In the genomic region with DNA sequence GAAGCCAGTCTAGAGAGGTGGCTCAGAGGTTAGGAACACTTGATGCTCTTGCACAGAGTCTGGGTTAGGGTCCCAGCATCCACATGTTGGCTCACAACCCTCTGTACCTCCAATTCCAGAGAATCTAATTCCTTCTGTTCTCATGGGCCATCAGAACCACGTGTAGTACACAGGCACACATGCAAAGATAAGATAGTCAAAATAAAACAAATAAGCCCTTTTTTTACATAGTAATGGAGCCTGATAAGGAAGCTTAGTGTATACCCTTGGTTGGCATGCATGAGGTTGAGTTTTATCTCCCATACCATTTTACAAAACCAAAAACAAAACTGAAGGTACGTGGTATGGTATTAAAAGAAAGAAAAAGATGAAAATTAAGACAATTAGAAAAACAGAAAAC, we compare ENCODE assay signal across 26 mouse cellular contexts. TPM values are rescaled to one million over a fixed set of nuclear protein-coding genes. Genes with fewer than 3 reads are reported as not detected.
A peak's percentile ranks its signal among the peaks of the same experiment; 100 is the strongest.
DNase-seq lines count a peak whose midpoint lies in the region; ATAC-seq lines count a peak whose summit lies in the region.
"Had no signal": no experiment of that assay in that cellular context is flagged by ENCODE, and none has a peak within 500 bp of the region (broad histone marks: within the 10 kb centered on the region; RNA-seq: fewer than 3 reads in every experiment).

No protein-coding gene starts in this region.

- no peak overlapping the region for H3K4me2 ChIP-seq in heart, embryonic 12.5 days
- H3K4me2 ChIP-seq in liver, embryonic 12.5 days: no peak overlapping the region
- H3K4me2 ChIP-seq in liver, embryonic 15.5 days: no peak overlapping the region
- H3K4me2 ChIP-seq: embryonic facial prominence, embryonic 13.5 days; hindbrain, embryonic 12.5 days; hindbrain, embryonic 15.5 days had no signal

- no peaks in the 10 kb centered on the region for H3K9me3 ChIP-seq in heart, embryonic 12.5 days (replicated peaks)
- no peaks in the 10 kb centered on the region for H3K9me3 ChIP-seq in liver, embryonic 12.5 days (replicated peaks)
- H3K9me3 ChIP-seq in liver, embryonic 15.5 days (replicated peaks): no peaks in the 10 kb centered on the region
- H3K9me3 ChIP-seq: embryonic facial prominence, embryonic 10.5 days; embryonic facial prominence, embryonic 13.5 days; heart, embryonic 10.5 days; hindbrain, embryonic 12.5 days; hindbrain, embryonic 15.5 days had no signal

- peaks cover 19% of the 10 kb centered on the region for H3K4me1 ChIP-seq in heart, embryonic 12.5 days (replicated peaks)
- H3K4me1 ChIP-seq in liver, embryonic 12.5 days: peaks cover 13% of the 10 kb centered on the region
- H3K4me1 ChIP-seq in liver, embryonic 15.5 days (replicated peaks): peaks cover 14% of the 10 kb centered on the region
- H3K4me1 ChIP-seq: embryonic facial prominence, embryonic 10.5 days; embryonic facial prominence, embryonic 13.5 days; hindbrain, embryonic 12.5 days; hindbrain, embryonic 15.5 days had no signal

- intact Hi-C loops in left cerebral cortex, postnatal 25 days (cut with DNase I): no loop called here

- 55% methylated on average over 2 of the region's 2 CpGs for WGBS in heart, embryonic 12.5 days
- 26% methylated on average over 2 of the region's 2 CpGs for WGBS in liver, embryonic 12.5 days (ENCODE audit: insufficient replicate concordance)
- 22% methylated on average over 2 of the region's 2 CpGs for WGBS in liver, embryonic 15.5 days (ENCODE audit: insufficient replicate concordance)

- H3K27me3 ChIP-seq in heart, embryonic 12.5 days (replicated peaks): no peaks in the 10 kb centered on the region
- no peaks in the 10 kb centered on the region for H3K27me3 ChIP-seq in liver, embryonic 12.5 days (replicated peaks)
- H3K27me3 ChIP-seq in liver, embryonic 15.5 days: no peaks in the 10 kb centered on the region
- H3K27me3 ChIP-seq: embryonic facial prominence, embryonic 13.5 days; hindbrain, embryonic 12.5 days; hindbrain, embryonic 15.5 days; Patski had no signal

- peaks cover 42% of the 10 kb centered on the region for H3K36me3 ChIP-seq in heart, embryonic 12.5 days
- peaks cover 23% of the 10 kb centered on the region for H3K36me3 ChIP-seq in liver, embryonic 12.5 days
- H3K36me3 ChIP-seq in liver, embryonic 15.5 days (replicated peaks): peaks cover 23% of the 10 kb centered on the region; the same call in 1 of the 2 replicates

- no peak overlapping the region for H3K9ac ChIP-seq in heart, embryonic 12.5 days
- H3K9ac ChIP-seq in liver, embryonic 12.5 days: no peak overlapping the region
- no peak overlapping the region for H3K9ac ChIP-seq in liver, embryonic 15.5 days
- H3K9ac ChIP-seq: embryonic facial prominence, embryonic 13.5 days; forebrain, postnatal 0 days; hindbrain, embryonic 12.5 days; hindbrain, embryonic 15.5 days had no signal

- peak; percentile 71 for DNase-seq in heart, adult 11 months
- DNase-seq in thymus, postnatal 4 days: no peak
- DNase-seq in spleen, adult 12 weeks (ENCODE audit: low spot score): no peak
- DNase-seq in left cerebral cortex, postnatal 25 days (ENCODE audit: low spot score in 2 of 2): no peak
- DNase-seq: adrenal gland, postnatal 10 days; adrenal gland, postnatal 36 days; cerebellum, adult 18-20 months; cerebellum, adult 9-11 months; cerebellum, postnatal 25 days; embryo, embryonic 11 days; forebrain, postnatal 0 days; gastrocnemius, adult 2 months; gastrocnemius, postnatal 14 days; heart, adult 2 months had no signal

- H3K27ac ChIP-seq in heart, embryonic 12.5 days (ENCODE audit: poor library complexity, severe bottlenecking): no peak overlapping the region
- H3K27ac ChIP-seq in liver, embryonic 12.5 days: no peak overlapping the region
- no peak overlapping the region for H3K27ac ChIP-seq in liver, embryonic 15.5 days (replicated peaks)
- H3K27ac ChIP-seq: embryonic facial prominence, embryonic 10.5 days; embryonic facial prominence, embryonic 13.5 days; gastrocnemius, adult 2 months; heart, adult 2 months; heart, embryonic 10.5 days; hindbrain, embryonic 12.5 days; hindbrain, embryonic 15.5 days had no signal

- no peak overlapping the region for H3K4me3 ChIP-seq in heart, embryonic 12.5 days
- H3K4me3 ChIP-seq in liver, embryonic 12.5 days: no peak overlapping the region
- no peak overlapping the region for H3K4me3 ChIP-seq in liver, embryonic 15.5 days (replicated peaks)
- H3K4me3 ChIP-seq: embryonic facial prominence, embryonic 10.5 days; embryonic facial prominence, embryonic 13.5 days; erythroblast, embryonic 14.5 days; gastrocnemius, adult 2 months; heart, adult 2 months; heart, embryonic 10.5 days; hindbrain, embryonic 12.5 days; hindbrain, embryonic 15.5 days had no signal

- no peak for ATAC-seq in heart, embryonic 12.5 days (ENCODE audit: insufficient number of reproducible peaks, low FRiP score)
- ATAC-seq in liver, embryonic 12.5 days: peak; percentile 73
- ATAC-seq in liver, embryonic 15.5 days (ENCODE audit: insufficient read depth): peak; percentile 42; the same call in 1 of the 2 replicates
- peak; percentile 71 for ATAC-seq in megakaryocyte progenitor cell, adult 5-6 weeks (replicated peaks; ENCODE audit: poor library complexity)
- ATAC-seq: forebrain, embryonic 14.5 days; forebrain, postnatal 0 days; Patski had no signal

RNA-seq across cellular contexts. Expression of gene Nup54, which starts 22.4 kb away (rescaled TPM):
- 42.6 and 44.6 TPM in 2 replicates for polyA plus RNA-seq in heart, embryonic 12.5 days (2016; fragmentation: Nextera tagmentation; extraction: Ambion mirVana)
- 49.0 and 49.2 TPM in 2 replicates for polyA plus RNA-seq in liver, embryonic 12.5 days (2016; fragmentation: Nextera tagmentation; extraction: Ambion mirVana)
- polyA plus RNA-seq in liver, embryonic 15.5 days (2015; fragmentation: Nextera tagmentation; extraction: Ambion mirVana): 26.7 and 27.7 TPM in 2 replicates
- 78.1 and 96.0 TPM in 2 replicates for total RNA-seq in megakaryocyte progenitor cell, adult 5-6 weeks (2015)
- 75.8 and 82.2 TPM in 2 replicates for total RNA-seq in megakaryocyte progenitor cell, adult 5-6 weeks (2017)
- total RNA-seq in left cerebral cortex, postnatal 25 days (2021): 10 to 100 TPM; 26.4 to 28.7 TPM

RNA-seq across cellular contexts. Expression of gene Scarb2, which starts 49.2 kb away (rescaled TPM):
- 17.7 and 18.0 TPM in 2 replicates for polyA plus RNA-seq in heart, embryonic 12.5 days (2016; fragmentation: Nextera tagmentation; extraction: Ambion mirVana)
- 4.2 and 4.3 TPM in 2 replicates for polyA plus RNA-seq in liver, embryonic 12.5 days (2016; fragmentation: Nextera tagmentation; extraction: Ambion mirVana)
- 7.0 and 8.0 TPM in 2 replicates for polyA plus RNA-seq in liver, embryonic 15.5 days (2015; fragmentation: Nextera tagmentation; extraction: Ambion mirVana)
- 27.0 and 30.0 TPM in 2 replicates for total RNA-seq in megakaryocyte progenitor cell, adult 5-6 weeks (2015)
- total RNA-seq in megakaryocyte progenitor cell, adult 5-6 weeks (2017): 40.4 and 44.8 TPM in 2 replicates
- 10 to 100 TPM; 81.9 to 84.5 TPM for total RNA-seq in left cerebral cortex, postnatal 25 days (2021)
